Mouse (Mus musculus): ENCODE data around the gene Gm49354. TPM values are rescaled to one million over a fixed set of nuclear protein-coding genes. Genes with fewer than 3 reads are reported as not detected.

Gene Gm49354
- polyA plus RNA-seq, 1 experiment from 2014 or later, result not detected

DNA sequence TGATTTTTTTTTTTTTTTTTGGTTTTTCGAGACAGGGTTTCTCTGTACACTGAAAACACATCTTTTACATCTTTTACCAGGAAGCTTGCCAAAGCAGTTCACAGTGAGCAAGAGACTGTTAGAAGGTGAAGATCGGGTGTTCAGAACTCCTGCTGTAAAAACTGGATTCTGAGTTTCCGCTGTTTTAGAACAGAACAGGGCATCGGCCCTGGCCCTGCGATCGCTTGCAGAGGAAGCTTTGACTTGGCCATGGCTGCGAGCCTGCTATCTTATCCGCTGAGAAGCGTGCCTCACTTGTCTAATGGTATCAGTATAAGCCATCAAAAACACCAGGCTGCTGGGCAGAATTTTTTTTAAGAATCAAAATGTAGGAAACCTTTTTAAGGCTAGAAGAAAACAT is 11.2 kb downstream of the Gm49354 start:
- 65% methylated on average over 9 of the region's 9 CpGs for WGBS
- Histone ChIP-seq H3K4me3 (replicated peaks; ENCODE audit: low read length) (peak overlapping the region; percentile 75), H3K4me2 (ENCODE audit: low read length) (peak overlapping the region; percentile 68), H3K27me3 (replicated peaks; ENCODE audit: control insufficient read depth, insufficient read depth, low read length) (no peaks in the 10 kb centered on the region), H3K36me3 (ENCODE audit: control insufficient read depth, insufficient read depth) (0 out of 2 replicates have a peak, but pooled peaks cover 6% of the 10 kb centered on the region), H3K4me1 (replicated peaks; ENCODE audit: control insufficient read depth, insufficient read depth, low read length) (peaks cover 31% of the 10 kb centered on the region), H3K9ac (replicated peaks; ENCODE audit: low read depth, low read length) (peak overlapping the region; percentile 80; the same call in 1 of the 2 replicates), H3K9me3 (ENCODE audit: control insufficient read depth, low read length) (no peaks in the 10 kb centered on the region), H3K27ac (ENCODE audit: low read length) (peak overlapping the region; percentile 99)
- ATAC-seq, result no peak

DNA sequence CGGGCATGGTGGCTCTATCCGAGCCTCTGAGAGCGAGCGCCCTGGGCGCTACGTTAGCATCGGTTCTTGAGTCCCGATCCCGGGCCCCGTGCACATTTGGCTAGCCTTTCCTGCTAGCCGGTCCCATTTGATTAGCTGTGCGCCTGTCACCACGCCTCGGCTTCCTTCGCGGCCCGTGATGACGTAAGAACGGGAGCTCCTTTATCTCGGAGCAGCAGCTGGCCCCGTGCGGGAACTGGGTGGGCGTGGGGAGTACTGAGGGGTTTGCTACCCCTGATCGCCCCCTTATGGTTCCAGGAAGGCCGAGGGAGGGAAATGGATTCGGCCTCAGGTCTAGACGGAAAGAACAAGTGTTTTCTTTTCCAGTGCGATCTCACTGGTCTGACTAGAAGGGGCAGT is 11.9 kb downstream of the Gm49354 start:
- ATAC-seq, result peak; percentile 82
- H3K36me3 ChIP-seq (ENCODE audit: control insufficient read depth, insufficient read depth), result 0 out of 2 replicates have a peak, but pooled peaks cover 5% of the 10 kb centered on the region
- peaks cover 31% of the 10 kb centered on the region for H3K4me1 ChIP-seq (replicated peaks; ENCODE audit: control insufficient read depth, insufficient read depth, low read length)
- WGBS, result 0% methylated on average over 28 of the region's 28 CpGs
- no peaks in the 10 kb centered on the region for H3K27me3 ChIP-seq (replicated peaks; ENCODE audit: control insufficient read depth, insufficient read depth, low read length)
- H3K4me2 ChIP-seq (ENCODE audit: low read length), result peak overlapping the region; percentile 68
- H3K4me3 ChIP-seq (replicated peaks; ENCODE audit: low read length), result peak overlapping the region; percentile 75
- H3K9ac ChIP-seq (replicated peaks; ENCODE audit: low read depth, low read length), result peak overlapping the region; percentile 80
- H3K9me3 ChIP-seq (ENCODE audit: control insufficient read depth, low read length), result no peaks in the 10 kb centered on the region
- H3K27ac ChIP-seq (ENCODE audit: low read length), result peak overlapping the region; percentile 99

DNA sequence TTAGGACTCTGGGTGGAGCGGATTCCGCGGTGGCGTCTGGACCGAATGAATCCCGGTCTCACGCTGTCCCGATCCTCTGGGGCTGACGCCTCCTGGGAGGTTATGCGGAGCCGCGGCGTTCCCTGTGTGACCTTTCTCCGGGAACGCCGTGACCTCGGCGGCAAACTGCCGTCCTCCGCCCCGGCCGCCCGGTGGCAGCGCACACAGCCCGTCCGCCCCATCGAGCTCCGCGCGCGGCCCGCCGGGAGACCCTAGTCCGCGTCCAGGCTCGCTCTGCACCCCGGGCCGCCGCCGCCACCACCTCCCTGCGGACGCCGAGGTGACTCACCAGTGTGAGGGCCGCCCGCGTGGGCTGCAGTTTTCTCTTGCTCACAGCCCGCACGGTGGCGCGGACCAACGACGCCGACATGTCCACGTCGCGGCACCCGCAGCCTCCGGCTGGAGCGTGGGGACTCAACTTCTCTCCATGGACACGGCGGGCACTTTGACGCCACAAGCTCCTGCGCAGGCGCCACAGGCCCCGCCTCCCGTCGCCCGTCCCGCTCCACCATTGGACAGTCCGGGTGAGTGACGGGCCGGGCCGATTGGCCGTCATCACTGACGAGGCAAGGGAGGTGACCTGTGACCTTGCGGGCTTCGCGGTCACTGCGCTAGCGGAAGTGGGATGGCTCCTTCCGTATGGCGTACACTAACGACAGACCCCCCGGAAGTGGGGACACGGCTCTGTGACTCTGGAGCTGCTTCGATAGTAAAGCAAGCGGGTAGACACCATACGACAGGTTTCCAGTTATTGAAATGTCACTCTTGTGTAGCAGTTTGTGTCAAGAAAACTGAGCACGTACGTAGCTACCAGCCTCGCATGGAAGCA is 12.5 kb downstream of the Gm49354 start, which contains the start of gene Isca1:
TSS of gene Isca1 (minus strand) at position 515 of the 868 bp plus-strand sequence.
- Histone ChIP-seq H3K27ac (ENCODE audit: low read length) (peak within 1 kb of the TSS; percentile 99), H3K4me1 (replicated peaks; ENCODE audit: control insufficient read depth, insufficient read depth, low read length) (peaks cover 31% of the 10 kb centered on the region), H3K36me3 (ENCODE audit: control insufficient read depth, insufficient read depth) (no peaks in the 10 kb centered on the region), H3K4me3 (replicated peaks; ENCODE audit: low read length) (peak within 1 kb of the TSS; percentile 75), H3K4me2 (ENCODE audit: low read length) (peak within 1 kb of the TSS; percentile 68), H3K9ac (replicated peaks; ENCODE audit: low read depth, low read length) (peak within 1 kb of the TSS; percentile 80), H3K9me3 (ENCODE audit: control insufficient read depth, low read length) (no peaks in the 10 kb centered on the region), H3K27me3 (replicated peaks; ENCODE audit: control insufficient read depth, insufficient read depth, low read length) (no peaks in the 10 kb centered on the region)
- WGBS, result under 1% methylated on average over 79 of the region's 91 CpGs
- peak; percentile 97 for ATAC-seq

DNA sequence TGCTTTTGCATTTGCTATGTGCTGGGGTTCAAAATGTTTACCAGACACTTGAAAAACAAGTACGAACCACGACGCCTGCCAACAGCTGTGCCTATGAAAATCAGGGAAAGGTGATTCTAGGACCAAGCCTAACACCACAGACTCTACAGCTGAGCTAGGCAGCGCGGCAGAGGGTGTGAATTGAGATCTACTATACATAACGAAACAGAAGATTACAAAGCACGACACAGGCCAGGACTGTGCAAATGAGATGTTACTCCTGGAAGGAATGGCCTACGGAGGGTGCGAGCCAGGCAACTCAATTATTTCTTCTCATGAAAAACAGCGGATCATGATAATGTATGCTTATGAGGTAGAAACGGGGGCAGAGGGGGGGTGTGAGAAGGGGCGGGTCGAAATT is 13.5 kb downstream of the Gm49354 start:
- WGBS, result 27% methylated on average over 13 of the region's 13 CpGs
- ATAC-seq, result no peak
- 0 out of 2 replicates have a peak overlapping the region, but pooled peaks have one; percentile 77 for H3K9ac ChIP-seq (replicated peaks; ENCODE audit: low read depth, low read length)

DNA sequence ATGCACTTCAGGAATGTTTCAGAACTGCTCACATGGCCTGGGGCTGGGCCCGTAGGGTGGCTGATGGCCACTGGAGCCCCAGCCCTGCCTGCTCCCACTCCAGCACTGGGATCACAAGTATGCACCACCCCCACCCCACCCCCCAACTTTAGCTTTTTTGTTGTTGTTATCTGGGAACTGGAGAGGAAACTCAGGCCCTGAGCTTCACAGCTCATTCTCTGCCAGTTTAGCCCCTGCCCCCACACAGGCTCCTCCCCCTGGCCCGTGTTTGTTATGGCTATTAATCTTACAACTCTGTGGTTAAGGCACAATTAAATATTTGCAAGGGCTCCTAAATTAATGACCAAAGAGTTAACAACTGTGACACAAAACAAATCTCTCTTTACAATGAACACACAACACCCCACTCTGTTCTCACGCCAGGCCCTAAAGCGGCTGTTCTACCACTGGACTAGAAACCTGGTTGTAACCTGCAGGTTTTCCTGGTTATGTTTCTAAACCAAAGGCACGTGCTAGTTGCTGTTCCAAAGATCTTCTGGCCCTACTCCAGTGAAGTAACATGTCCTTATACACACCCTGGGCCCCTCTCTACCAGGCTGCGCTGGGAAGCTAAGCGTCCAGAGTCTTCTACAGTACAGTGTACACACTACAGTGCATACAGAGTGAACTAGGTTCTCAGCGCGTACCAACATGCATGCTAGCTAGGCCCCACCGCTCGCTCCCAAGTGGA is 15.1 kb downstream of the Gm49354 start:
- H3K9me3 ChIP-seq (ENCODE audit: control insufficient read depth, low read length), result no peaks in the 10 kb centered on the region
- no peak overlapping the region for H3K4me3 ChIP-seq (replicated peaks; ENCODE audit: low read length)
- no peaks in the 10 kb centered on the region for H3K27me3 ChIP-seq (replicated peaks; ENCODE audit: control insufficient read depth, insufficient read depth, low read length)
- no peak overlapping the region for H3K4me2 ChIP-seq (ENCODE audit: low read length)
- ATAC-seq, result no peak
- H3K9ac ChIP-seq (replicated peaks; ENCODE audit: low read depth, low read length), result no peak overlapping the region
- H3K27ac ChIP-seq (ENCODE audit: low read length), result no peak overlapping the region
- WGBS, result 80% methylated on average over 11 of the region's 11 CpGs
- no peaks in the 10 kb centered on the region; the same call in 1 of the 2 replicates for H3K36me3 ChIP-seq (ENCODE audit: control insufficient read depth, insufficient read depth)
- peaks cover 31% of the 10 kb centered on the region for H3K4me1 ChIP-seq (replicated peaks; ENCODE audit: control insufficient read depth, insufficient read depth, low read length)

More for the DNA sequence above, 13.5 kb downstream of the Gm49354 start:
- Histone ChIP-seq H3K27ac (ENCODE audit: low read length) (no peak overlapping the region), H3K27me3 (replicated peaks; ENCODE audit: control insufficient read depth, insufficient read depth, low read length) (no peaks in the 10 kb centered on the region), H3K36me3 (ENCODE audit: control insufficient read depth, insufficient read depth) (no peaks in the 10 kb centered on the region), H3K4me3 (replicated peaks; ENCODE audit: low read length) (peak overlapping the region; percentile 75), H3K4me1 (replicated peaks; ENCODE audit: control insufficient read depth, insufficient read depth, low read length) (peaks cover 31% of the 10 kb centered on the region), H3K9me3 (ENCODE audit: control insufficient read depth, low read length) (no peaks in the 10 kb centered on the region), H3K4me2 (ENCODE audit: low read length) (peak overlapping the region; percentile 56)

DNA sequence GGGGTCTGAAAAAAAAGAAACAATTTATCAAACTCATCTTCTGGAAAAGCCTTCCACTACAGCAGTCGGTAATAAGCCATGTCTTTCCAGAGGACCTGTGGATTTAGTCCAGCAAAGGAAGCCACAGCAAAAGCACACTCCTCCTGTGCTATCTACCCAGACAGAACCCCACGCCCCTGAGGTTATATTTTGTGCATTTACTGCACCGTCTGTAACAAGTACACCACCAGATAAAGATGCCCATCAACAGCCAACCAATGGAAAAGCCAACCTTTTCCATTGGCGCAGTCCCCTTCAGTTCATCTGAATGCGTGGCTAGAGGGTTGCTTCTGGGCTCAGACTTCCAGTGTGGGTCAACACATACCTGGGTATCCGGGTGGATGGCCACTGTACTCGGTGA is 19.3 kb downstream of the Gm49354 start:
- no peak overlapping the region for H3K4me3 ChIP-seq (replicated peaks; ENCODE audit: low read length)
- peaks cover 5% of the 10 kb centered on the region; the same call in 1 of the 2 replicates for H3K36me3 ChIP-seq (ENCODE audit: control insufficient read depth, insufficient read depth)
- no peak overlapping the region for H3K4me2 ChIP-seq (ENCODE audit: low read length)
- ATAC-seq, result no peak
- no peaks in the 10 kb centered on the region for H3K9me3 ChIP-seq (ENCODE audit: control insufficient read depth, low read length)
- no peaks in the 10 kb centered on the region for H3K27me3 ChIP-seq (replicated peaks; ENCODE audit: control insufficient read depth, insufficient read depth, low read length)
- H3K27ac ChIP-seq (ENCODE audit: low read length), result no peak overlapping the region
- WGBS, result 94% methylated on average over 7 of the region's 7 CpGs
- peaks cover 10% of the 10 kb centered on the region for H3K4me1 ChIP-seq (replicated peaks; ENCODE audit: control insufficient read depth, insufficient read depth, low read length)
- H3K9ac ChIP-seq (replicated peaks; ENCODE audit: low read depth, low read length), result no peak overlapping the region

DNA sequence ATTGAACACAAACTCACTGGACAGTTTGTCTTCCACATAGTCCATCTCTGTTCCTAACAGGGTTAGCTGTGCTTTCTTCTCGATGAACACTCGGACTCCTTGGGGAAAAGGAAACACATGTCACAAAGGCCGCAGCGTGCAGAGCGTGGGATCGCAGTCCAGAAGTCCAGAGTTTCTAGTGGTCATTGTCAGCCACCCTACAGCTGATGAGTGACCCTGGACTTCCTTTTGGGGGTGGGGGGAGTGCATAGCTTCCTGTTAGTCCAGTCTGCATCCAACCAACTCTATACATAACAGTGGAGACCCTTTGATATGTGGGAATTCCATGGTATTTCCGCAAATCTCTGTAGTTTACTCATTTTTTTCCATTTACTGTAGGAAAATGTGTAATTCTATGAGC is 25.1 kb downstream of the Gm49354 start:
- H3K27me3 ChIP-seq (replicated peaks; ENCODE audit: control insufficient read depth, insufficient read depth, low read length), result no peaks in the 10 kb centered on the region
- no peak overlapping the region for H3K27ac ChIP-seq (ENCODE audit: low read length)
- H3K4me3 ChIP-seq (replicated peaks; ENCODE audit: low read length), result no peak overlapping the region
- WGBS, result 93% methylated on average over 7 of the region's 7 CpGs
- H3K4me1 ChIP-seq (replicated peaks; ENCODE audit: control insufficient read depth, insufficient read depth, low read length), result no peaks in the 10 kb centered on the region
- no peaks in the 10 kb centered on the region for H3K9me3 ChIP-seq (ENCODE audit: control insufficient read depth, low read length)
- no peak overlapping the region for H3K9ac ChIP-seq (replicated peaks; ENCODE audit: low read depth, low read length)
- H3K4me2 ChIP-seq (ENCODE audit: low read length), result no peak overlapping the region
- no peak for ATAC-seq
- H3K36me3 ChIP-seq (ENCODE audit: control insufficient read depth, insufficient read depth), result peaks cover 10% of the 10 kb centered on the region

DNA sequence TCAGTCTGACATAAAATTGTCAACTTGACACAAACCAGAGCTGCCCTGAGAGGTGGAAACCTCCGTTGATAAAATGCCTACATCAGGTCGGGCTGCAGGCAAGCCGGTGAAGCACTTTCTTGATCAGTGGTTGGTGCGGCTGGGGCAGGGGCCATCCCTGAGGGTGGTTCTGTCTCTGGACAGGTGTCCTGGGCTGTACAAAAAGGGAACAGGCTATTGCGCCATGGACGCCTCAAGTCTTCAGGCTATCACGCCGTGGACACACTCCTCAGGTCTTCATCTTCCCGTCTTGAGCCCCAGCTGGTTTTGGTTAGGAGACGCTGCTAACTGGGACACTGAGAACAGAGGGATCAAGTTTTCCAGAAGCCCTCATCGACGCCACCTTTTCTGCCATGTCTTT is 31.7 kb downstream of the Gm49354 start:
- Histone ChIP-seq H3K36me3 (ENCODE audit: control insufficient read depth, insufficient read depth) (peaks cover 6% of the 10 kb centered on the region; the same call in 1 of the 2 replicates), H3K27me3 (replicated peaks; ENCODE audit: control insufficient read depth, insufficient read depth, low read length) (no peaks in the 10 kb centered on the region), H3K4me3 (replicated peaks; ENCODE audit: low read length) (no peak overlapping the region), H3K4me2 (ENCODE audit: low read length) (no peak overlapping the region), H3K27ac (ENCODE audit: low read length) (no peak overlapping the region), H3K4me1 (replicated peaks; ENCODE audit: control insufficient read depth, insufficient read depth, low read length) (no peaks in the 10 kb centered on the region), H3K9me3 (ENCODE audit: control insufficient read depth, low read length) (no peaks in the 10 kb centered on the region), H3K9ac (replicated peaks; ENCODE audit: low read depth, low read length) (no peak overlapping the region)
- ATAC-seq, result no peak
- 91% methylated on average over 12 of the region's 12 CpGs for WGBS

DNA sequence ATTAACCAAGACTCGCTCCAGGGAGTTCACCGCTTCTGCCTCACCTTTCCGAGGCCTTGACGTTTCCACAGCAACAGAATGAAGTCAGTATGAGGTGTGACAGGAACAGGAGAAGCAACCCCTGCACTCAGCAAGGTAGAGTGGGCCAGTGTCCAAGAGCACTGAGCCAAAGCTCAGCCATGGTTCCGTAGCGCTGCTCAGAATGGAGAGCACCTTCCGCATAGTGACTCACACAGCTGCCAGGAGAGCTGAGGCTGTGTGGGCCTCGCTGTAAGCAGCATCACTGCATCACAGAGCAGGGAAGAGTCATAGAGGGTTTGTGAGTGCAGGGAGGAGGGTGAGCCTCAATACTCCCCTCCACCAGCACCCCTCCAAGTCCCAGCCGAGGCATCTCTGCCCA is 35.3 kb downstream of the Gm49354 start, which contains the start of gene 1700014D04Rik:
TSS of gene 1700014D04Rik (minus strand) at position 42 of the 400 bp plus-strand sequence.
- H3K4me1 ChIP-seq (replicated peaks; ENCODE audit: control insufficient read depth, insufficient read depth, low read length), result no peaks in the 10 kb centered on the region
- 79% methylated on average over 9 of the region's 9 CpGs for WGBS
- ATAC-seq, result no peak
- no peak within 1 kb of the TSS for H3K27ac ChIP-seq (ENCODE audit: low read length)
- H3K9me3 ChIP-seq (ENCODE audit: control insufficient read depth, low read length), result no peaks in the 10 kb centered on the region
- no peak within 1 kb of the TSS for H3K4me2 ChIP-seq (ENCODE audit: low read length)
- H3K4me3 ChIP-seq (replicated peaks; ENCODE audit: low read length), result no peak within 1 kb of the TSS
- H3K9ac ChIP-seq (replicated peaks; ENCODE audit: low read depth, low read length), result no peak within 1 kb of the TSS
- no peaks in the 10 kb centered on the region for H3K27me3 ChIP-seq (replicated peaks; ENCODE audit: control insufficient read depth, insufficient read depth, low read length)
- H3K36me3 ChIP-seq (ENCODE audit: control insufficient read depth, insufficient read depth), result no peaks in the 10 kb centered on the region
